Mouse (Mus musculus) T-helper 17 cell (primary cell): Measurements from ENCODE around the gene Kdm4b.

Experiments
- in situ Hi-C, 2 experiments: fragments of 300-600 bp; cut with MboI, MseI; formaldehyde crosslinking; loops; 1 replicate in 1 of 2; 2 replicates in 1 of 2; pipeline ENCODE4 v1.15.1; 2025; ENCODE audit warnings: high pct_unique_total_duplicates in 2 of 2

Gene Kdm4b

DNA sequence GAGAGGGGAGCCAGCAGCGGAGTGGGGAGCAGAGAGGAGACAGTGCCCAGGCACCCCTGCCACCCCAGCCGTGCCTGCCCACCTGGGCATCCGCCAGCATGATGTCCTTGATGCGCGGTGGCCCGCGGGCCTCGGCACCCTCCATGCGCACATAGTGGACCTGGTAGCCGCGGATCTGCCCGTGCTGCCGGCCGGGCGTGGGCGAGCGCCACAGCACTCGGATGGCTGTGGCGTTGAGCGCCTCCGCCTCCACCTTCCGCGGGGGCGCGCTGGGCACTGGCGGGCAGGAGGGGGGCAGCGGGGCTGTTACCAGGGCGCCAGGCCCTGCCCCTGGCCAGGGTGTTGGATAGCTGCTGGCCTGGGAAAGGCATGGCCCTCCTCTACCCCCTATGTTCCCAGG lies 102.0 kb downstream of the Kdm4b start:
- in situ Hi-C loops: no loop called here

DNA sequence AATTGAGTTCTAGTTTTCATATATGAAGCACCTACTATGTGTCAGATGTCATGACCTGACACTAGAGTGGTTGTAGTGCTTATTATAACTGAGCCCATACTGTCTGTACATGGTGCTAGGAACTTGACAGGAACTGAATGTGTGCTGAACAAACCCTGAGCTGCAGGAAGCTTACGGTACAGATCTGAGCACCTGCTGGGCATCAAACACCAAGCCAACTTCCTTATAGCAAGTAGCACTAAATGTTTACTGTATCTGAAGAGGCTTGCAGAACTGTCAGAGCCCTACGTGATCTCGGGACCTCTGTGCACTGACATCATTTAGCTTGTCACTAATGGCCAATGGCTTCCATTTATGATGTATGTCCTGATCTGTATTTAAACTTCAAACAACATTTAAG lies 105.7 kb downstream of the Kdm4b start:
- in situ Hi-C loops: no loop called here

DNA sequence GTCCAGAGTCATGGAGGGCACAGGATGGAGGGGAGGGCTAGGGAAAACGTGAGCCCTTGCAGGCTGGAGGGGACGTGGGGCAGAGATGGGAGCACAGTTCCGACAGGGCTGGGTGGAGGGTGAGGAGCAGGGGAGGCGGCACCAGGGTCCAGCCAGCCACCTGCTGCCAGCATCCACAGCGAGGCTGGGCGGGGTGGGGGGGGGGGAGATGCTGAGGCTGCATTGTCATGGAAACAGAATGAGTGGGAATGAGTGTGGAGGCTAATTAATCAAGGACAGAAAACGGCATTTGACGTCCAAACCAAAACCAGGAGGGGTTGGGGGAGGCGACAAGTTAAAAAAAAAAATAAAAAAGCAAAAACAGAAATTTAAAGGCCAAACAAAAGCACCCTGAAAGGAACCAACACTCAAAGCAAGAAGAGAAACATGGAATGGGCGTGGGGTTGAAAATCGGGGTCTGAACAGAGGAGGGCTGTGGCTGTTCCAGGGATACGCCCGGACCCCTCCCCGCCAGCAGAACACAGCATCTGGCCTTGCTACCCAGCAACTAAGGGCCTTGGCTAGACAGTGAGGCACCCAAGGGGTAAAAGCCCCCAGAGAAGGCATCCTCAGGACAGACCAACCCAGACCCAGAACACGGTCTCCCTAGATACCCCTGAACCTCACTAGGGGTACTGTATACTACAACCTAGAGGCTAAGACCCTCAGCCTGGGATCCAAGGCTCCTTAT lies 114.0 kb downstream of the Kdm4b start:
- in situ Hi-C loops: no loop called here

DNA sequence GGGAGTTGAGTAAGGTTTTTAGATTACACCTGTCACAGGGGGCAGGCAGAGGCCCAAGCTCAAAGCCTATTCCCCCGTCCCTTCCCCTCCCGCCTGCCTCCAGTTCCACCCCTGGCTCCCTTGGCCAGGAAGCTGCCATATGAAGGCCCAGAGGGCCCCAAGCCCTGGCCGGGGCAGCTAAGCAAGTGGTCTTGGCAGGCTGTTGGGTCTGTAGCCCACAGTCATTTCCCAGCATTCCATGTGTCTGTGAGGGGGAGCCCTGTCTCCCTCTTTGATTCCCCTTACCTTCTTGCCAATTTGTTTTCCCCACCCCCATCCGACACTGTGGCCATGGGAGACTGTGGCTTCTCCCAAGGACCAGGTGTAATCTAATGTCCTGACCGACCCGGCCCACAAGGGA lies 116.5 kb downstream of the Kdm4b start:
- in situ Hi-C loops: no loop called here

DNA sequence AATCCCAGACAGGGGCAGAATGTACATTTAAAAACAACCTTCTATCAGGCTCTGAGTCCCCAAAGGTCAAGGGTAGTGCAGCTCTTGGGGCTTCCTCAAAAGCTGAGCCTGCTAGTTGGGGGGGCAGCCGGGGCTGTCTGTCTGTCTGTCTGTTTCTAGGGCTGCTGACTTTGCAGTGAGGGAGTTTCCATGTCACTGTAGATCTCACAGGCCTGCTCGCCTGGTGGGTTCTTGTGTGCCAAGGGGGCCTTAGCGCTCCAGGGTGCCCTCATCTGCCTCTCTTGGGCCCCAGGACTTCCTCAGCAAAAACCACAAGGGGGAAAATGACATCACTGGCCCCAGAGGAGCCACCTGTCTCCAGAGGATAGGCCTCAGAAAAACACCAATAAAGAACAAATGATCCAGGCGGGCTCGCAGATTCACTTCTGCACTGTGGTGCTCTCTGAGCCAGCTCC lies 117.5 kb downstream of the Kdm4b start:
- in situ Hi-C loops: no loop called here

DNA sequence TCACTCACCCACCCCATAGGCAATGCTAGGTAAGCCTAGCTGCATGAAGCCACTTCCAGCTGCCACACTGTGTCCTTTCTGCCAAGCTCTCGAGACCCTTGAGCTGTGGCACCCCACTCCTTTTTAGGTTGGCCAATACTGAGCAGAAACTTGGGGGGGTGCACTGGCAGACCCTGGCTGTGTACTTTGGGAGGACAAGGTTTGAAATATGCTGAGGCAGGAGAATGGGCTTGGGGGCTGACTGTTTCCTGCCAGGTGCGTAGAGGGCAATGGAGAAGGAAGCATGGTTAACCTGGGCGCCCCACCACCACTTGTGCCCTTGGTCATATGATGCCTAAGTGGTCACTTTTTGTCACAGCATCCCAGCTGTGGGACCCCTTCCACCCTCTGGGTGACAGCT lies 118.9 kb downstream of the Kdm4b start:
- in situ Hi-C loops: no loop called here

DNA sequence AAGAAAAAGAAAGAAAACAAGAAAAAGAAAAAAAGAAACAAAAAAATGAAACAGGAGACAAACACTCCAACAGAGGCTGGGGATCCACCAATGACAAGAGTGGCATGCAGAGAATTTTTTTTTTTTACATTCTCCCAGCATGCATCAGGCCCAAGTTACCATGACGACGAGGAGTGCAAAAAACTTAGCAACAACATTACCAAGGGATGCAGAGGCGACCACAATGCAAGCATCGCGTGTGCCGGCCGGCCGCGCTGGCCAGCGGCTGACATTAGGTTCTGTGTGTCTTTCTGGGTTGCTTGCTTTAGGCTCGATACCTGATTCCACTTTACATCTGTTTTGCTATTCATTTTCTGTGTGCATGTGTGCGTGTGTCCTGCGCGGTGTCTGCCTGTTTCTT lies 119.5 kb downstream of the Kdm4b start:
- in situ Hi-C loops: no loop called here

DNA sequence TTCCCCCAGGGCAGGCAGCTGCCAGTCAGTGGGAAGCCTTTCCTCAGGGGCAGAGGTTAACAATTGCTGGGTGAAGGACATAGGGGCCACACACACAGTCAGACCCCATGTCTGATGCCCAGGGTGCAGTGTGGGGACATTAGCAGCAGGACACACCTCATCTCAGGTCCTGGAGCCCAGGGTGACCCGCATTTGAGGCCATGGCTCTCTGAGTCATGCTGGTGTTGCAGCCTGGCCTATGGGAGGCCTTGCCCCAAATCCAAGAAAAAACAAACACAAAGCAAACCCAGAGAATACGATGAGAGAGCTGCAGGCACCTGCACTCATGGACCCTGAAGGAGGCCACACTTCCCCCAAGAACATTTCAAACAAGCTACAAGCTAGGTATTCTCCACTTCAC lies 121.9 kb downstream of the Kdm4b start:
- in situ Hi-C loops: no loop called here
